Mouse (Mus musculus) central nervous system, embryonic 11.5 days (tissue): Measurements from ENCODE around the gene Olfr558. TPM values are rescaled to one million over a fixed set of nuclear protein-coding genes. Genes with fewer than 3 reads are reported as not detected.

Experiments used
- polyA plus RNA-seq: library from polyadenylated mRNA; depleted of rRNA; stranded (reverse); fragments of >200 nt; gene quantifications from 2 replicates; pipeline ENCODE4 v1.2.3, GENCODE M21; 2012; rRNA removed

Olfr558 gene
- 0.04 and 0.21 TPM in 2 replicates for polyA plus RNA-seq

DNA sequence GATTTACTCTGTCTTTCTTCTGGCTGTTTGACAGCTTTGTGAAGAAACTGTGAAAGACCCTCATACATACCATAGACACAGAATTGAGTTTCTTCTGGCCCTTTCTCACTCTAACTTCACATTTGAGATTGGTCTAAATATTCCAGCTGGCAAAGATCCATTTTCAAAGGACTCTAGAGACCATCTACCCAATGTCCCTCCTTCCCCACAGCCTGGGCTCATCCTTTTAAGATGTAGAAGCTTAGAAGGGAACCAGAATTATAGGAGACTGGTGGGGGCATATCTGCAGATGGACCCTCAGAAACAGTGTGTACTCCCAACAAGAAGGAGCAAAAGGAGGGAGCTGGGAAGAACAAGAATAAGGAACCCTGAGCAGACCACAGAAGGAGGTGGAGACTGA is at the start of gene Olfr558:
TSS of gene Olfr558 (plus strand) at position 301 of the 400 bp plus-strand sequence.

DNA sequence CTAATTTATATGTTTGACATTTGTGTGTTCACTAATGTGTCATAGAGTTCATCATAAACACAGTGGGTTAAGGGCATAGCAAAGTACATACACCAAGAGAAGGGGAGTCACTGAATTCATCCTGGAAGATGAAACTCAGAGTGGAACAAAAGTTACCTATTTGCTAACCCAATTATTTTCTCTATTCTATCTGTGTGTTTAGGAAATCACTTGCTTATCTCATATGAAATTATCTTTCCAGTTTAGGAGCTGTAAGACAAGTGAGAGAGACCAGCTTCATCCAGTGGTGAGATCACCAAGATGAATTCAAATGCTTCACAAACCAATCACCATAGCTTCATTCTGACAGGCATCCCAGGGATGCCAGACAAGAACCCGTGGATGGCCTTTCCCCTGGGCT is 43.5 kb upstream of the Olfr558 start, which contains the start of gene Olfr555:
TSS of gene Olfr555 (plus strand) at position 301 of the 400 bp plus-strand sequence.

DNA sequence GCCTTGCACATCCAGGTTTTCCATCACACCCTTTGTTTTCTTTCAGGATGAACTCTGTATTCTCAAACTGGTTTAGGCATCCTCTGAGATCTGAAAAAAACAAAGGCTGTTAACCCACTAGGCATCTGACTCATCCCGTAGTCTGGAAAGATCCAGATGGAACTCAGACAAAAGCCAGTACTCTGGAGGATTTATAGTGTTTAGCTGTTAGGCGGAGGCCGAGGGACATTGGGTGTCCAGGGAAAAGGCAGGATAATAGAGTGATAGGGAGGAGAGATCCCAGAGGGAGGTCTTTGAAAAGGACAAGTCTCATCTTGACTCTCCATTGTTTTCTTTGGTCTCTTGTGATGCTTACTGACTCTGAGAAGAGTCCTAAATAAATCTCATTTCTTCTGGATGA is 37.4 kb upstream of the Olfr558 start, which contains the start of gene Olfr556:
TSS of gene Olfr556 (plus strand) at position 301 of the 400 bp plus-strand sequence.

DNA sequence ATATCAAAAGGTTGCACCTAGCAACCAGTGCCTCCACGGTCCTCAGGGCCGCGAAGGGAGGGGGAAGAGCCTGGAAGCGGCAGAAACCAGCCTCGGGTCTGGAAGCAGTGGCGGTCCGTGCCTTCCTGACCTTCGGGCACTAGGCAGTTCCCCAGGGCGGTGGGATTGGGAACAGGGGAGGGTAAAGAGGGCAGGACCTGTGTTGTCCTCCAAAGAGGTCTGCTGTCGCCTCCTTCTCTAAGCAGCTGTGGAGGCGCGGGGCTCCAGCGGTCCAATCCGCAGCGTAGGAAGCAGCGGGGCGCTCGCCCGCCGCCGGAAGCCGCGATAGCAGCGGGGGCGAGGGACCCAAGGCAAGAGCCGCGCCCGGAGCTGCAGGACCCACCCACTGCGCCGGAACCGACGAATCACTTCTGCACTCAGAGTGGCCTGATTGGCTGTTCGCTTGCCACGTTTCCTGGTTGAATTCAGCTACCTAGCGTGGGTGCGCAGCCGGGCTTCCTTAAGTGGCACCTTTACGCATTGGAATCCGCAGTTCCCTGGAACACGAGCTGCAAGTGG is 15.0 kb upstream of the Olfr558 start, which contains the start of gene Trim68:
TSS of gene Trim68 (minus strand) at position 384 of the 558 bp plus-strand sequence.

DNA sequence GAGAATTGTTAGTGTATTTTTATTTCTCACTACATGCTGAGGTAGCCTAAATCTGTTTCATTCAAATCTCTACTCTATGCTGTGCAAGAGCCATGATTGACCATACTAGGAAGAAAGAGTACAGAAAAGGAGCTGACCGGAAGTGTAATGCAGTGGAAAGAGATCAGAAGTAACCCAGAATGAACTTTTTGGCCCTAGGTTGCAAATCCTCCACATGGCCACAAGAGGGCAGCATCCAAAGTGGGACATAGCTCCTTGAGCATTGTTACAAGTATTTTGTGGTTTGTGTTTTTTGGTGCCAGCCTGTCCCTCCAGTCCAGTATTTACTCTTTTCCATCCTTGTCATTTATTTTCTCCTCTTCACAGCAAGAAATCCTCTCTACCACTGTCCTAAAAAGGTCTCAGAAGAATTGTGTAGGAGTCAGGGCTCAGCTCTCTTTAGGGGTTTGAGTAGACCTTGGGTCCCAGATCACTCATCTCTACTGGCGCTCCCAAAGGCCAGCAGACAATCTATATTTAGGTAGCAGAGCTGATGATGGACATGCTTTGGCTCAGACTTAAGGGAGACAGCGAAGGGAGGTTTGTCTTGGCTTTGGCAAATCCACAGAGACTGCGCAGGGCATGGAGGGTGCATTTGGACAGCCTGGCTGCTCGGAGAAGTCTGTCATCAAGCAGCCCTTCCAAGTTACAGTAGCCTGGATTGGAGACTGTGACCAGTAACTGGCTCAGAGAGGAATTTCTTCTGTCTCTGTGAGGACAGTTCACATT is 6.5 kb upstream of the Olfr558 start, which contains the start of gene Olfr557:
TSS of gene Olfr557 (plus strand) at position 553 of the 768 bp plus-strand sequence.

DNA sequence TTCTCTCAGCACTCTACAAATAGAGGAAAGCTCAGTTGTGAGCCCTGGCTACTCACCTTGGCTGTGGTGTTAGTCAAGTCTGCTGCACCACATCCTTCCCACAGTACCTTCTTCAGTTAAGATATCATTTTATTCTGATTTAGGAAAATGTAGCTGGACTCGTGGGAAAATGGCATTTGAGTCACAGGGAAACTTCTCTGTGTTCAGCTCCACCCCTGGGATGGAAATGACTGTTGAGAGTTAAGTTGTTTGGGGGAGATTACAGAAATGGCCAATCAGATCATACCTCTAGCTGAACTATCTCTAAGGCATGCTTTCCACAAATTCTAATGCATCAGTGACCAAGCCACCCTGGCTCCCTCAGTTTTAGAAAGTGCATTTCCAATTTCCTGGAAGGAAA is 17.0 kb downstream of the Olfr558 start, which contains the start of gene Olfr33:
TSS of gene Olfr33 (minus strand) at position 101 of the 400 bp plus-strand sequence.

DNA sequence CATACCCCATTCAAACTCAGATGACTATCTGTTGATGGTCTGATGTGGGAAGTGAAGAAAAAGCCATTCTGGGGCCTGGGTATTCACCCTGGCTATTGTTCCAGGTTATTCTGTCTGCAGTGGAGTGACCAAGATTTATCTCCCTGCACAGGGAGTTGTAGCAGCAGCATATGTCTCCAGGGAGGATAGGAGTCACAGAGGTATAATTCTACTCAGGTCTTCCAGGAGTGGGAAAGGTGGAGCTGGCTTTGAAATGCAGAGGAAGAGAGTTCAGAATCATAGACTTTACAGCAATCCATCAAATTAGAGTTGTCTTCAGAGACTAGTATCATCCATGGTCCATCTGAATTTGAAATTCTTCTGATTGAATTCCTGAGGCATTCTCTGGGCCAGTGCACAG is 25.4 kb downstream of the Olfr558 start, which contains the start of gene Olfr559:
TSS of gene Olfr559 (minus strand) at position 101 of the 400 bp plus-strand sequence.

DNA sequence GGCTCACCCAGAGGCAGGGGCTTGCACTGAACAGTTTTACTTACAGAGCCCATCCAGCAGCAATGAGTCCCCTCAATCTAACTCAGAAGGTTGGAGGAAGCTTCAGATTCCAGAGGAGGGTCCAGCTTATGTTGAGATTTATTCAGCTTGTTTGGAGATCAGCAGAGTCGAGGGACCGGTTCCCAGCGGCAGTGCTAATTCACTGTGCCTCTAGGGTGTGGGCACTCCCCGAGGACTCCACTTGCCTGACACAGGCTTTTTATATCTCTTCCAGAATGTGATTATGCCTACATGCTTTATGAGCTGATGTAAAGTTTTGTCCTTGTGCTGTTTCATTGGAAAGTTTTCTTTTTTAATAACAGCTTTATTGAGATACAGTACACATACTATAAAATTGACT is 57.3 kb downstream of the Olfr558 start, which contains the start of the genes Olfr560 and Olfr78:
TSS of gene Olfr560 (minus strand) at position 101 of the 400 bp plus-strand sequence.
TSS of gene Olfr78 (minus strand) at position 206 of the 400 bp plus-strand sequence.

Other genes starting within 250 kb of the Olfr558 start
- gene Olfr543, start 220.5 kb upstream of the Olfr558 start, polyA plus RNA-seq, result not detected in 2 replicates
- gene Olfr544, start 213.9 kb upstream of the Olfr558 start, polyA plus RNA-seq, result not detected in 2 replicates
- not detected in 2 replicates for gene Olfr545, start 202.6 kb upstream of the Olfr558 start, polyA plus RNA-seq
- gene Olfr547, start 167.5 kb upstream of the Olfr558 start, polyA plus RNA-seq, result not detected in 2 replicates
- 0.01 TPM in 1 of 2 replicates, not detected in the other for gene Olfr548-ps1, start 161.3 kb upstream of the Olfr558 start, polyA plus RNA-seq
- gene Olfr549, start 152.3 kb upstream of the Olfr558 start, polyA plus RNA-seq, result not detected in 2 replicates
- 4.2 and 5.1 TPM in 2 replicates for gene Trim21, start 136.7 kb upstream of the Olfr558 start, polyA plus RNA-seq
- not detected in 2 replicates for gene Olfr550, start 130.8 kb upstream of the Olfr558 start, polyA plus RNA-seq
- gene Olfr551, start 110.3 kb upstream of the Olfr558 start, polyA plus RNA-seq, result not detected in 2 replicates
- not detected in 2 replicates for gene Olfr552, start 104.4 kb upstream of the Olfr558 start, polyA plus RNA-seq
- not detected in 2 replicates for gene Olfr553, start 84.0 kb upstream of the Olfr558 start, polyA plus RNA-seq
- not detected in 2 replicates for gene Olfr554, start 63.8 kb upstream of the Olfr558 start, polyA plus RNA-seq
- gene Olfr555, start 43.4 kb upstream of the Olfr558 start, polyA plus RNA-seq, result not detected in 2 replicates
- not detected in 2 replicates for gene Olfr556, start 37.3 kb upstream of the Olfr558 start, polyA plus RNA-seq
- gene Trim68, start 14.9 kb upstream of the Olfr558 start, polyA plus RNA-seq, result 20.2 and 24.8 TPM in 2 replicates
- gene Olfr557, start 6.3 kb upstream of the Olfr558 start, polyA plus RNA-seq, result 0.06 TPM in 1 of 2 replicates, not detected in the other
- not detected in 2 replicates for gene Olfr33, start 16.9 kb downstream of the Olfr558 start, polyA plus RNA-seq
- gene Olfr559, start 25.3 kb downstream of the Olfr558 start, polyA plus RNA-seq, result not detected in 2 replicates
- gene Olfr560, start 57.2 kb downstream of the Olfr558 start, polyA plus RNA-seq, result not detected in 2 replicates
- 0.06 and 0.15 TPM in 2 replicates for gene Olfr78, start 57.3 kb downstream of the Olfr558 start, polyA plus RNA-seq
- gene Olfr561, start 69.0 kb downstream of the Olfr558 start, polyA plus RNA-seq, result 0.05 TPM in 1 of 2 replicates, not detected in the other
- not detected in 2 replicates for gene Olfr564, start 101.3 kb downstream of the Olfr558 start, polyA plus RNA-seq
- not detected in 2 replicates for gene Olfr566, start 156.6 kb downstream of the Olfr558 start, polyA plus RNA-seq
- not detected in 2 replicates for gene Olfr568, start 174.9 kb downstream of the Olfr558 start, polyA plus RNA-seq
- not detected in 2 replicates for gene Olfr569, start 188.7 kb downstream of the Olfr558 start, polyA plus RNA-seq
- gene Olfr570, start 192.4 kb downstream of the Olfr558 start, polyA plus RNA-seq, result not detected in 2 replicates
- gene Olfr571, start 215.3 kb downstream of the Olfr558 start, polyA plus RNA-seq, result 0.05 and 0.11 TPM in 2 replicates
- not detected in 2 replicates for gene Olfr572, start 222.2 kb downstream of the Olfr558 start, polyA plus RNA-seq
- not detected in 2 replicates for gene Olfr573-ps1, start 240.4 kb downstream of the Olfr558 start, polyA plus RNA-seq
- gene Olfr574, start 246.3 kb downstream of the Olfr558 start, polyA plus RNA-seq, result not detected in 2 replicates